Mouse (Mus musculus) adrenal gland, adult 8-10 months (tissue): ENCODE results near the gene 1700092M07Rik. TPM values are rescaled to one million over a fixed set of nuclear protein-coding genes. Genes with fewer than 3 reads are reported as not detected.

ENCODE experiments used
- microRNA-seq, 2 experiments: library from miRNA; unstranded; fragments of <30 nt; microRNA quantifications; one replicate each; pipeline ENCODE4 v1.2.0; 2022
- total RNA-seq, 4 experiments: library from RNA; stranded (reverse); gene quantifications; 2 replicates each; pipeline ENCODE4 v1.2.4; 2022

Gene 1700092M07Rik
- total RNA-seq, 4 experiments from 2014 or later: 0.64 to 4.4 (median 1.8) TPM

Small RNAs within 50 kb of the gene (microRNA-seq; reads per million reads assigned to microRNA genes)
- 0 to 0.50 reads per million in 2 experiments for gene Mir6992

Other genes starting within 250 kb of the 1700092M07Rik start
- gene Slc22a8, start 149.5 kb upstream of the 1700092M07Rik start, total RNA-seq: under 1 TPM in 3 of 4 experiments, not detected in 1; 0.07 to 0.40 (median 0.15) TPM
- not detected for gene Slc22a6, start 122.7 kb upstream of the 1700092M07Rik start, total RNA-seq
- gene Chrm1, start 76.9 kb upstream of the 1700092M07Rik start, total RNA-seq: 1 to 10 TPM; 1.2 to 2.6 (median 1.8) TPM
- gene Slc3a2, start 17.3 kb upstream of the 1700092M07Rik start, total RNA-seq: 100 to 1,000 TPM; 210 to 266 (median 246) TPM
- 10 to 100 TPM; 49.1 to 60.4 (median 53.3) TPM for gene Wdr74, start 4.9 kb upstream of the 1700092M07Rik start, total RNA-seq
- gene Stx5a, start 695 bp downstream of the 1700092M07Rik start, total RNA-seq: 100 to 1,000 TPM in 3 of 4 experiments, 10 to 100 TPM in 1; 90.9 to 138 (median 118) TPM
- gene Nxf1, start 16.4 kb downstream of the 1700092M07Rik start, total RNA-seq: 100 to 1,000 TPM; 102 to 164 (median 148) TPM
- 100 to 1,000 TPM; 111 to 137 (median 123) TPM for gene Tmem223, start 30.3 kb downstream of the 1700092M07Rik start, total RNA-seq
- gene Tmem179b, start 33.7 kb downstream of the 1700092M07Rik start, total RNA-seq: 10 to 100 TPM; 54.8 to 73.9 (median 63.9) TPM
- gene Taf6l, start 45.7 kb downstream of the 1700092M07Rik start, total RNA-seq: 10 to 100 TPM; 16.6 to 26.8 (median 21.0) TPM
- gene Polr2g, start 57.9 kb downstream of the 1700092M07Rik start, total RNA-seq: 100 to 1,000 TPM in 2 of 4 experiments, 10 to 100 TPM in 2; 86.0 to 106 (median 102) TPM
- 1 to 10 TPM; 2.5 to 4.9 (median 3.5) TPM for gene Zbtb3, start 61.8 kb downstream of the 1700092M07Rik start, total RNA-seq
- gene Ttc9c, start 78.6 kb downstream of the 1700092M07Rik start, total RNA-seq: 10 to 100 TPM; 27.4 to 40.5 (median 35.9) TPM
- gene Hnrnpul2, start 79.3 kb downstream of the 1700092M07Rik start, total RNA-seq: 10 to 100 TPM; 66.4 to 84.4 (median 73.9) TPM
- not detected for gene AC129217.1, start 89.1 kb downstream of the 1700092M07Rik start, total RNA-seq
- 100 to 1,000 TPM in 3 of 4 experiments, 10 to 100 TPM in 1; 96.6 to 137 (median 126) TPM for gene Bscl2, start 96.7 kb downstream of the 1700092M07Rik start, total RNA-seq
- 1 to 10 TPM; 4.7 to 9.8 (median 8.7) TPM for gene Gng3, start 98.5 kb downstream of the 1700092M07Rik start, total RNA-seq
- 1 to 10 TPM; 2.6 to 4.5 (median 3.3) TPM for gene Lrrn4cl, start 110.0 kb downstream of the 1700092M07Rik start, total RNA-seq
- gene Ubxn1, start 130.8 kb downstream of the 1700092M07Rik start, total RNA-seq: 100 to 1,000 TPM; 203 to 231 (median 218) TPM
- gene Uqcc3, start 140.2 kb downstream of the 1700092M07Rik start, total RNA-seq: 10 to 100 TPM; 53.2 to 91.0 (median 63.1) TPM
- gene Lbhd1, start 143.0 kb downstream of the 1700092M07Rik start, total RNA-seq: 10 to 100 TPM in 3 of 4 experiments, 1 to 10 TPM in 1; 9.6 to 22.4 (median 14.5) TPM
- gene Gm49403, start 143.2 kb downstream of the 1700092M07Rik start, total RNA-seq: not detected
- gene 1810009A15Rik, start 148.1 kb downstream of the 1700092M07Rik start, total RNA-seq: 10 to 100 TPM; 32.6 to 54.7 (median 45.3) TPM
- 10 to 100 TPM in 1 of 4 experiments, 1 to 10 TPM in 3; 2.6 to 10.6 (median 6.0) TPM for gene Gm49416, start 148.2 kb downstream of the 1700092M07Rik start, total RNA-seq
- 10 to 100 TPM; 22.9 to 27.8 (median 25.0) TPM for gene Ints5, start 152.3 kb downstream of the 1700092M07Rik start, total RNA-seq
- gene Ganab, start 157.4 kb downstream of the 1700092M07Rik start, total RNA-seq: 100 to 1,000 TPM; 204 to 232 (median 222) TPM
- gene B3gat3, start 179.7 kb downstream of the 1700092M07Rik start, total RNA-seq: 10 to 100 TPM; 61.3 to 72.9 (median 70.0) TPM
- gene Rom1, start 188.6 kb downstream of the 1700092M07Rik start, total RNA-seq: 10 to 100 TPM; 51.9 to 73.5 (median 54.9) TPM
- gene Eml3, start 188.8 kb downstream of the 1700092M07Rik start, total RNA-seq: 10 to 100 TPM; 57.9 to 87.6 (median 79.6) TPM
- 100 to 1,000 TPM in 2 of 4 experiments, 10 to 100 TPM in 2; 83.4 to 133 (median 102) TPM for gene Mta2, start 201.2 kb downstream of the 1700092M07Rik start, total RNA-seq
- 10 to 100 TPM; 22.9 to 31.9 (median 26.8) TPM for gene Tut1, start 213.1 kb downstream of the 1700092M07Rik start, total RNA-seq
- gene Eef1g, start 226.3 kb downstream of the 1700092M07Rik start, total RNA-seq: 100 to 1,000 TPM; 306 to 355 (median 328) TPM
- 100 to 1,000 TPM; 122 to 227 (median 158) TPM for gene Ahnak, start 248.6 kb downstream of the 1700092M07Rik start, total RNA-seq